Mouse (Mus musculus): ENCODE data around the gene Tmprss12. TPM values are rescaled to one million over a fixed set of nuclear protein-coding genes. Genes with fewer than 3 reads are reported as not detected.
"Not testable (repeated sequence)": the region's sequence is repeated elsewhere in the genome, so short reads cannot be mapped to it uniquely, and the experiment has no call there.

The Tmprss12 gene
- polyA plus RNA-seq, 1 experiment from 2014 or later, result not detected

- H3K4me2 ChIP-seq (replicated peaks; ENCODE audit: low read depth, low read length); H3K36me3 ChIP-seq (ENCODE audit: insufficient read depth, low read length); H3K9me3 ChIP-seq (ENCODE audit: low read length); H3K27ac ChIP-seq (ENCODE audit: low read length); H3K4me3 ChIP-seq (ENCODE audit: low read length); ATAC-seq (ENCODE audit: low FRiP score, low TSS enrichment); H3K27me3 ChIP-seq (ENCODE audit: insufficient read depth, low read length); H3K4me1 ChIP-seq (ENCODE audit: insufficient read depth, low read length); H3K9ac ChIP-seq (replicated peaks; ENCODE audit: low read length): not testable (repeated sequence)
- WGBS, result 93% methylated on average over 4 of the region's 4 CpGs
Observed at GRCm38 (mm10) chr15:100273791-100274308, 6.8 kb upstream of the Tmprss12 start.

DNA sequence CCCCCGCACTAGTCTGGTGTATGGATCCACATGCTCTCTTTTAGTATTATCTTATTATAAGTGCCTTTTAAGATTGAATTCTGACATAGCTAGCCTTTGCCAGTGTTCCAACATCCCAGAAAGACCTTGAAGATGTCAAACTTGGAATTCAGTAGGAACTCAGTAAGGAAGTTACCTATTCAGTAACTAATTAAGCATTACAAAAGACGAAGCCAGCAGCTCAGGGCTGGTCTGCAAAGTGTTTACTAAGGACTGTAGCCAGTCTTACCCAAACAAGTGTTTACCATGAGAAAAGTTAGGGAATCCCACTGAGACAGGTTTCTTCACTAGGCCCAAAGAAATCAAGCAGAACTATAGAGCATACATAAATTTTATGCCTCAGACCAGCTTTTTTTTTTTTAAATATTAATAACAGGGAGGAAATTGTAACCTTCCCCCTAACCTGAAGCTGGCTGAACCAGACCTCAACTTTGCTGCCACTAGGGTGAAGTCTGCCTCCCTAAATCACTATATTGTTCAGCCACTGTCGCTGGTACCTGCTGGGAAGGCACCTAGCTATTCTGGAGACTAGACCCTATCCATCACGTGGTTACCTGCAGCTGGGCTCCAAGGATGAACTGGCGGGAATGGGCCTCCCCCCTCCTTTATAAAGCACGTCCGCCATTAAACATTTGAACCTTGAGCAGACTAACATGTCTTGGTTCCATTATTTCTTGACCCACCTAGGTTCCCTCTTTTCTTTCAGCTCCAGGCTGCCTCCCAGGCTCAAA, 5.7 kb upstream of the Tmprss12 start:
- no peak overlapping the region for H3K4me3 ChIP-seq (ENCODE audit: low read length)
- no peaks in the 10 kb centered on the region for H3K27me3 ChIP-seq (ENCODE audit: insufficient read depth, low read length)
- WGBS, result 88% methylated on average over 7 of the region's 7 CpGs
- H3K4me2 ChIP-seq (replicated peaks; ENCODE audit: low read depth, low read length), result no peak overlapping the region
- no peak overlapping the region for H3K27ac ChIP-seq (ENCODE audit: low read length)
- no peaks in the 10 kb centered on the region for H3K4me1 ChIP-seq (ENCODE audit: insufficient read depth, low read length)
- ATAC-seq (ENCODE audit: low FRiP score, low TSS enrichment), result no peak
- H3K9ac ChIP-seq (replicated peaks; ENCODE audit: low read length), result no peak overlapping the region
- peaks cover 3% of the 10 kb centered on the region; the same call in 1 of the 2 replicates for H3K9me3 ChIP-seq (ENCODE audit: low read length)
- no peaks in the 10 kb centered on the region for H3K36me3 ChIP-seq (ENCODE audit: insufficient read depth, low read length)

- no peak overlapping the region for H3K4me3 ChIP-seq (ENCODE audit: low read length)
- no peak overlapping the region for H3K4me2 ChIP-seq (replicated peaks; ENCODE audit: low read depth, low read length)
- no peaks in the 10 kb centered on the region for H3K4me1 ChIP-seq (ENCODE audit: insufficient read depth, low read length)
- 99% methylated on average over 4 of the region's 4 CpGs for WGBS
- peaks cover 1% of the 10 kb centered on the region; the same call in 1 of the 2 replicates for H3K9me3 ChIP-seq (ENCODE audit: low read length)
- H3K9ac ChIP-seq (replicated peaks; ENCODE audit: low read length), result no peak overlapping the region
- no peaks in the 10 kb centered on the region for H3K36me3 ChIP-seq (ENCODE audit: insufficient read depth, low read length)
- no peak for ATAC-seq (ENCODE audit: low FRiP score, low TSS enrichment)
- H3K27me3 ChIP-seq (ENCODE audit: insufficient read depth, low read length), result no peaks in the 10 kb centered on the region
- no peak overlapping the region for H3K27ac ChIP-seq (ENCODE audit: low read length)
Observed at GRCm38 (mm10) chr15:100276403-100276802, 4.2 kb upstream of the Tmprss12 start.

GRCm38 (mm10) chr15:100277586-100277985, 3.1 kb upstream of the Tmprss12 start:
- 83% methylated on average over 3 of the region's 3 CpGs for WGBS
- no peak for ATAC-seq (ENCODE audit: low FRiP score, low TSS enrichment)
- Histone ChIP-seq H3K27ac (ENCODE audit: low read length) (no peak overlapping the region), H3K36me3 (ENCODE audit: insufficient read depth, low read length) (no peaks in the 10 kb centered on the region), H3K4me2 (replicated peaks; ENCODE audit: low read depth, low read length) (no peak overlapping the region), H3K4me1 (ENCODE audit: insufficient read depth, low read length) (no peaks in the 10 kb centered on the region), H3K9ac (replicated peaks; ENCODE audit: low read length) (no peak overlapping the region), H3K4me3 (ENCODE audit: low read length) (no peak overlapping the region), H3K27me3 (ENCODE audit: insufficient read depth, low read length) (no peaks in the 10 kb centered on the region), H3K9me3 (ENCODE audit: low read length) (no peaks in the 10 kb centered on the region)

DNA sequence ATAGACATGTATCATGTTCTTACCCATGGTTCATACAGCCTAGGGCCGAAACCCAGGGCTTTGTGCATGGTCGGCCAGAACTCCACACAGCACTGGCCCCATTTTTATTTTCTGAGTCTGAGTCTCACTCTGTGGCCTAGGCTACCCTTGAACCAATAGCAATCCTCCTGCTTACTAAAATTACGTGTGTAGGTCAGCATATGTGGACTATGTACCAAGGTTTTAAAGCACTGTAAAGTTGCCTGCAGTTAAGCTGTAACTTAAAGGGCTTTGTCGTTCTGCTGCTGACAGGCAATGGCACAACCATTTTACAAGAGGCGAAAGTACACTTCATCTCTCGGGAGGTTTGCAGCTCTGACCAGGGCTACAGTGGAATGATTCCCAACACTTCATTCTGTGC, 8.3 kb downstream of the Tmprss12 start:
- H3K9ac ChIP-seq (replicated peaks; ENCODE audit: low read length), result no peak overlapping the region
- no peaks in the 10 kb centered on the region for H3K4me1 ChIP-seq (ENCODE audit: insufficient read depth, low read length)
- no peak overlapping the region for H3K27ac ChIP-seq (ENCODE audit: low read length)
- H3K4me2 ChIP-seq (replicated peaks; ENCODE audit: low read depth, low read length), result no peak overlapping the region
- H3K27me3 ChIP-seq (ENCODE audit: insufficient read depth, low read length), result no peaks in the 10 kb centered on the region
- no peaks in the 10 kb centered on the region for H3K36me3 ChIP-seq (ENCODE audit: insufficient read depth, low read length)
- H3K9me3 ChIP-seq (ENCODE audit: low read length), result no peaks in the 10 kb centered on the region
- H3K4me3 ChIP-seq (ENCODE audit: low read length), result no peak overlapping the region
- no peak for ATAC-seq (ENCODE audit: low FRiP score, low TSS enrichment)
- 85% methylated on average over 6 of the region's 6 CpGs for WGBS

- no peaks in the 10 kb centered on the region for H3K9me3 ChIP-seq (ENCODE audit: low read length)
- 83% methylated on average over 5 of the region's 5 CpGs for WGBS
- H3K4me2 ChIP-seq (replicated peaks; ENCODE audit: low read depth, low read length), result no peak overlapping the region
- H3K9ac ChIP-seq (replicated peaks; ENCODE audit: low read length), result no peak overlapping the region
- no peak overlapping the region for H3K4me3 ChIP-seq (ENCODE audit: low read length)
- no peak overlapping the region for H3K27ac ChIP-seq (ENCODE audit: low read length)
- ATAC-seq (ENCODE audit: low FRiP score, low TSS enrichment), result no peak
- H3K4me1 ChIP-seq (ENCODE audit: insufficient read depth, low read length), result no peaks in the 10 kb centered on the region
- no peaks in the 10 kb centered on the region for H3K27me3 ChIP-seq (ENCODE audit: insufficient read depth, low read length)
- H3K36me3 ChIP-seq (ENCODE audit: insufficient read depth, low read length), result no peaks in the 10 kb centered on the region
Observed at GRCm38 (mm10) chr15:100290858-100291257, 10.2 kb downstream of the Tmprss12 start.

DNA sequence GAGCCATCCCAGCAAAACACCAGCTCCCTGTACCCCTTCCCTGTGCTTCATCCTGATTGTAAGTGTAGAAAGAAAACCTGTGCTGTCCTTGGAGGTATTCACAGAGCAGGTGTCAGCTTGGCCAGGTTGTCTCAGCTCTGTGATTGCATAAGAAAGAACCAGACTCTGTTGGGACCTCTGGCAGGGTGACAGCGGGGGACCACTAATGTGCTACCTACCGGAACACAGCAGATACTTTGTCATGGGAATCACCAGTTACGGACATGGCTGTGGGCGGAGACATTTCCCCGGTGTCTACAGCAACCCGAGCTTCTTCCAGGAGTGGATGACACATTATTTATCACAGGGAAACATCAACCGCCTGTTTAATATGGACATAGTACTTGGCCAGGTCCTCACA, 11.7 kb downstream of the Tmprss12 start:
- H3K27me3 ChIP-seq (ENCODE audit: insufficient read depth, low read length), result no peaks in the 10 kb centered on the region
- no peaks in the 10 kb centered on the region for H3K9me3 ChIP-seq (ENCODE audit: low read length)
- H3K27ac ChIP-seq (ENCODE audit: low read length), result no peak overlapping the region
- no peak for ATAC-seq (ENCODE audit: low FRiP score, low TSS enrichment)
- no peaks in the 10 kb centered on the region for H3K36me3 ChIP-seq (ENCODE audit: insufficient read depth, low read length)
- H3K9ac ChIP-seq (replicated peaks; ENCODE audit: low read length), result no peak overlapping the region
- H3K4me3 ChIP-seq (ENCODE audit: low read length), result no peak overlapping the region
- WGBS, result 34% methylated on average over 7 of the region's 7 CpGs
- H3K4me2 ChIP-seq (replicated peaks; ENCODE audit: low read depth, low read length), result no peak overlapping the region
- no peaks in the 10 kb centered on the region for H3K4me1 ChIP-seq (ENCODE audit: insufficient read depth, low read length)

DNA sequence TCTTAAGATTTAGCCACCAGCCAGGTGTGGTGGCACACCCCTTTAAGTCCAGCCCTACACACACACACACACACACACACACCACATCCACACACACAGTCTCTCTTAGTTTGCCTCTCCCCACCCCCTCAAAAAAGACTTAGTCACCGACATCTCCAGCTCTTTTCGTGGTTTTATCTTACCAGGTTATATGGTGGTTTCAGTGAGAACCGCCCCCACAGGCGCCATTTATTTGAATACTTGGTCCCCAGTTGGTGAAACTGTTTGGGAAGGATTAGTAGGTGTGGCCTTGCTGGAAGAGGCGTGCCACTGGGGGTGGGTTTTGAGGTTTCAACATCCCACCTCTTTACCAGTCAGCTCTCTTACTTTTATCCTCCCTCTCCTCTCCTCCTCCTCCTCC, 17.2 kb downstream of the Tmprss12 start:
- H3K27me3 ChIP-seq (ENCODE audit: insufficient read depth, low read length), result no peaks in the 10 kb centered on the region
- no peak overlapping the region for H3K4me3 ChIP-seq (ENCODE audit: low read length)
- no peak overlapping the region for H3K4me2 ChIP-seq (replicated peaks; ENCODE audit: low read depth, low read length)
- ATAC-seq (ENCODE audit: low FRiP score, low TSS enrichment), result no peak
- no peaks in the 10 kb centered on the region for H3K9me3 ChIP-seq (ENCODE audit: low read length)
- no peak overlapping the region for H3K27ac ChIP-seq (ENCODE audit: low read length)
- H3K4me1 ChIP-seq (ENCODE audit: insufficient read depth, low read length), result no peaks in the 10 kb centered on the region
- WGBS, result 89% methylated on average over 5 of the region's 5 CpGs
- no peaks in the 10 kb centered on the region for H3K36me3 ChIP-seq (ENCODE audit: insufficient read depth, low read length)
- no peak overlapping the region for H3K9ac ChIP-seq (replicated peaks; ENCODE audit: low read length)

DNA sequence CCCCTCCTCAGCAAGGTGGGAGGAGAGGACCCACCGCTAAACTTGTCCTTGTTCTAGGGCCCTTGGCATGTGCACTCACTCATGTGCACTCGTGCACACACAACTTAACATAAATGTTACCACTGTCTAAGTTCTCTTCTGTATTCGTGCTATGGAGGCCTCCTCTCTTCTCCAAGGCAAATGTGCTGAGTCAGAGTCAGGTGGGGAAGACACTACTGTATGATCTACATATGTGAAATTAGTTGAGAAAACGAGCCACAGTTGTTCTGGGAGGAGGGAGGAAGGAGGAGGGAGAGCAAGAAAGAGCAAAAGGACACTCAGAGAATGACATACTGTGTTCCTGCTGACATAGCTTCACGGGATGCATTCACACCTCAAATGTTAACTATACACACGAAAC, 19.9 kb downstream of the Tmprss12 start:
- no peak overlapping the region for H3K9ac ChIP-seq (replicated peaks; ENCODE audit: low read length)
- H3K9me3 ChIP-seq (ENCODE audit: low read length), result no peaks in the 10 kb centered on the region
- 69% methylated on average over 6 of the region's 6 CpGs for WGBS
- no peak for ATAC-seq (ENCODE audit: low FRiP score, low TSS enrichment)
- H3K36me3 ChIP-seq (ENCODE audit: insufficient read depth, low read length), result no peaks in the 10 kb centered on the region
- no peak overlapping the region for H3K4me2 ChIP-seq (replicated peaks; ENCODE audit: low read depth, low read length)
- no peak overlapping the region for H3K27ac ChIP-seq (ENCODE audit: low read length)
- no peaks in the 10 kb centered on the region for H3K27me3 ChIP-seq (ENCODE audit: insufficient read depth, low read length)
- H3K4me1 ChIP-seq (ENCODE audit: insufficient read depth, low read length), result peaks cover under 1% of the 10 kb centered on the region; the same call in 1 of the 2 replicates
- no peak overlapping the region for H3K4me3 ChIP-seq (ENCODE audit: low read length)

GRCm38 (mm10) chr15:100301556-100301955, 20.9 kb downstream of the Tmprss12 start:
- Histone ChIP-seq H3K4me3 (ENCODE audit: low read length) (no peak overlapping the region), H3K9ac (replicated peaks; ENCODE audit: low read length) (no peak overlapping the region), H3K36me3 (ENCODE audit: insufficient read depth, low read length) (no peaks in the 10 kb centered on the region), H3K27me3 (ENCODE audit: insufficient read depth, low read length) (no peaks in the 10 kb centered on the region), H3K27ac (ENCODE audit: low read length) (no peak overlapping the region), H3K4me2 (replicated peaks; ENCODE audit: low read depth, low read length) (no peak overlapping the region), H3K9me3 (ENCODE audit: low read length) (no peaks in the 10 kb centered on the region), H3K4me1 (ENCODE audit: insufficient read depth, low read length) (peaks cover 8% of the 10 kb centered on the region; the same call in 1 of the 2 replicates)
- no peak for ATAC-seq (ENCODE audit: low FRiP score, low TSS enrichment)
- WGBS, result 82% methylated on average over 15 of the region's 15 CpGs
